Mouse (Mus musculus) cerebellum, adult 11-12 months (tissue): ENCODE measurements around the gene Dlx6.

Source experiments
- DNase-seq: peaks from one replicate; pipeline ENCODE4 v3.0.0; 2022

Gene Dlx6

GRCm38 (mm10) chr6:6863160-6863870 is at the start of gene Dlx6:
Dlx6 (plus strand) TSS chr6:6863334.
- no peak for DNase-seq

DNA sequence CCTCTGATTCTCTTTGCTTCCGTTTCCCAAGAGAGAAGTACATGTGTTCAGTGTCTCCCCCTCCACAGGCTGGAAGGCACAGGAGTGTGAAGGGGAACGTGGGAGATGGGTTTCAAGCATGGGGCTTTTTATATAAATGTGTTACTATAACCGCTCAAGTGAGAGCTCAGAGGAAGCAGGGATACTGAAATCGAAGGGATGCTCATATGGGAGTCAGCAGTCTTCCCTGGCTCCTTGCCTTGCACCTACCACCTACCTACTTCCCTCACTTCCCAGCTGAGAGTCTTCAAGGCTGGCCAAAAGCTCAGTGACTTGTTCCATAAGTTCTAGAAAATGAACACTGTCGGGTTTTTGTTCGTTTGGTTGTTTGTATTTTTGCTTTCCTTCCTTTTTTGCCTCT is 46.3 kb upstream of the Dlx6 start:
- DNase-seq = no peak

DNA sequence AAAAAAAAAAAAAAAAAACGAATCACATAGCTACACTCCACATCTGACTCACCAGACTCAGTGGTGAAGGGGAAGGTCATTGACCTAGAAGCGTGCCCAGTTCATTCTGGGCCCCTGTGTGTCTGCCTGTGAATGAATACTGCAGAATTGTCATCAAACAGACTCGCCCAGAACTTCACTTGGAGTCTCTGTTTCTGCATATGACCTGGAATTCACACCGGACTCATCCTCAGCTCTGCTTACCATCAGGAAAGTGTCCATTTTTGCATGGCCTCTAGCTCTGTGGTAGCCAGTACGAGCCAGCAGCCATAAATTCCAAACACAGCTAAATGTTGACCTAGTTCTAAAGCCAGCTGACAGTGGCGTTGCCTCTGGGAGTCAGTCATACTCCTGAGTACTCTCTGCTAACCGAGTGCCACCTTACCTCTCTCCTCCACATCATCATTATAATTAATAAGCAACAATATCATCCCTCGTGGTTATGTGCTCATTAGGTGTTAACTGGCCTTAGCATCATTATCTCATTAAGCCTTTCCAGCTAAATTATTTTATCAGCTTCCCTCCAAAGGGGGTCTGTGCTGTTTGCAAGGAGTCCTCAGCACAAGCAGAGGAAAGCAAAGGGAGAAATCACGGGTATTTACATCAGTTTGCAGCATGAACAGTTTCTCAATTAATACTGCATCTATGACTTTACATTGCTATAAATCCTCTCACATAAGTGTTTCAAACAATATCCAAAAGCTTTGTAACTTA is 44.9 kb upstream of the Dlx6 start:
- no peak for DNase-seq

GRCm38 (mm10) chr6:6819134-6819533 is 44.0 kb upstream of the Dlx6 start:
- DNase-seq = no peak

DNA sequence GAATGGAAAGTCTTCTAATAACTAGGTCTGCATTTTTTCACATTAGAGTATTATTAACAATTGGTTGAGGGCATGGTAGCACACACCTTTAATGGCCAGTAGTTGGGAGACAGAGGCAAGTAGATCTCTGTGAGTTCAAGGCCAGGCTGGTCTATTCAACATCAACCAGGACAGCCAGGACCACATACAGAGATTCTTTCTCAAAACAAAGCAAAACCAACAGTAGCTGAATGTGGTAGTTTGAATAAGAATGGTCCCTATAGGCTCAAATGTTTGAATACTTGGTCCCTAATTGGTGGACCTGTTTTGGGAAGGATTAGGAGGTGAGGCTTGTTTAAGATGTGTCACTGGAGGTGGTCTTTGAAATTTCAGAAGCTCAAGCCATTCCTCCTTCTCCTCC is 37.8 kb upstream of the Dlx6 start:
- no peak for DNase-seq

DNA sequence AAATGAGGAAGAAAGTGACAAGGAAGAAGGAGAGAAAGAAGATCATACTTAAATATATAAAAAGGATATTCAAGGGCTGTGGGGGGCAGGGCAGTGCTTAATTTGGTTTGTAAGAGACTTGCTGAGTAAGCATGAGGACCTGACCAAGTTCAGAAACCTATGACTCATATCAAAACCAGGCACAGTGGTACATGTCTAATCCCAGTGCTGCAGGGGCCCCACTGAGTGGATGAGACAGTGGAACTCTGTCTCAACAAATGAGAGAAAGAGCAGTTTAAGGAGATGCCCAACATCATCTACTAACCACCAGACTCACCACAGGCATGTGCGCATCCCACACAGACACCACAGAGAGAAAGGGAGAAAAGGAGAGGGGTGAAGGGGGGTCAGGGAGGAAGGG is 36.3 kb upstream of the Dlx6 start:
- no peak for DNase-seq

DNA sequence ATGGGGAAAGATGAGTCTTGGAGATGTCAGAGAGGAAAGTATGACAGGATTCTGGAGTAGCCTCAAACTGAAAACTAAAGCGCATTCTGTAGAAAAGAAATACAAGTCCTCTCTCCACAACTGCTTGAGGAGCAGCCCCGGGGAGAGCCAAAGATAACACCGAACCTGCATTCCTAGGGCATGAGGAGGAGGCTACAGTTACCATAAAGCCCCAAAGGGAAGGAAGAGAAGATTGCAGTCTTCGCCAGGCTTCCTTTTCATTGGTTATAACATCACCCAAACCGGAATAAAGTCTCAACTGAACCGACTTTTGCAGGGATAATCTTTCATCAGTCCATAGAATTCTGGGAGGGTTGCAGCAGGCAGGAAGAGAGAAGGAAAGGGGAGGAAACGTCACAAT is 32.7 kb upstream of the Dlx6 start:
- DNase-seq = no peak

DNA sequence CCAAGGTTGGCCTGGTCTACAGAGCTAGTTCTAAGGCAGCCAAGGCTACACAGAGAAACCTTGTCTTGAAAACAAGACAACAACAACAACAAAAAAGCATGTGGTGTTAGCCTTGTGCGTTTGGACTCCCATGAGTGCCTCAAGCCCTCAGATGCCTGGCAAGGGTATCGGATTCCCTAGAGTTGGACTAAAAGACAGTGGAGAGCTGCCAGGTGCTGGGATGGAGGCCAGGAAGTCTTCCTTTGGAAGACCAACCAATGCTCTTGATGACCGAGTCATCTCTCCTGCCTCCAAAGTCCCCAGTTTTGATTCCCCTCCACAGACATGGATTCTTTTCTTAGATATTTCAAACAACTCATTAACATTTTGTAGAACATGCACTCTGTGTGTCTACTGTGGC is 29.8 kb upstream of the Dlx6 start:
- DNase-seq = no peak

GRCm38 (mm10) chr6:6848541-6848940 is 14.6 kb upstream of the Dlx6 start:
- no peak for DNase-seq

GRCm38 (mm10) chr6:6849744-6850143 is 13.4 kb upstream of the Dlx6 start:
- DNase-seq = no peak

DNA sequence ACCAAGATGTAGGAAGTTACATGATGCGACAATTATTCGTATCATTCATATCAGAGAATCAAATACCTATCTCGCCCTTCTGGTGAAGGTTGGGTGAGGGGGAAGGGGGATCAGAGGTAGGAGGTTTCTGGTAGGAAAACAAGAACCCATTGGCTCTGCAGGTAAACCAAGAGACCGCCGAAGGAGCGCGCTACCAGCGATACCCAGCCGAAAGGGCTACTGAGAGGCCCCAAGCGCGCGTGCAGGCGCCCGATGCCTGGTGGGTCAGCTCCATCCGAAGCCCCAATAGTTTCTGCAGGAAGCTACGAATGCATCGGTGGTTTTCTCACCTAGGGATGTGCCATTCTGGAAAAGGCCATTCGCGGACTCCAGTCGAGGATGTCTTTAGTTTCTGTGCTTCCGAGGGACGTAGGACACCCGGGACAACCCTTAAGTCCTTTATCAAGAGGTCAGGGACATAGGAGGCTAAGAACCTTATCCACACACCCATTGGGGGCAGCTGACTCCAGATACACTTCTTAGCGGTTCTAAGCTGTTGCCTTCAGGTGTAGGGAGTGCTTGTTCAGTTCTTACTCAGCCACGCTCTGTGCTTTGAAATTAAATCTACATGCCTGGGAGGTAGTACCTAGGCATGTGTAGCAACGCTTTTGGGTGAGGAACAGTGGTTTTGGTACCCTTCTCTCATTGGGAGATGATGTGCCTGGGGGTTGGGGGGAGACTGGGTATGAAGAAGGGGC is 12.6 kb upstream of the Dlx6 start:
- DNase-seq = no peak

- DNase-seq = no peak
These were observed 12.0 kb upstream of the Dlx6 start for GRCm38 (mm10) chr6:6851166-6851565.

DNA sequence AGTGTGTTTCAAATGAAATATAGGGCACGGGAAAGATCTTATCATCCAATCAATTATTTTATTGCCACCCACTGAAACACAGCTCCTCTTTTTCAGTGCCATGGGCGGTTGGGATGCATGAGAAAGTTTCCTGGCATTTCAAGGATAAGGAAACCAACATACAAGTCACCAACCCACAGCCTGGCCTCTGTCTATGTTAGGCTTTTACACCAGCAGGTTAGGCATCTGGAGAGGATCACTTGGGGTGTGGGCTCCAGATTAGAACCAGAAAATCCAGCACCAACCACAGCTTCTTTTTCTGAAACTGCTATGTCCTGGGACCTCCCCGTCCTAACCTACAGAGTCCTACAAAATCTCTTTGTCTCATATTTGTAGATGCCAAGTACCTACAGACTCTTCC is 10.2 kb upstream of the Dlx6 start:
- DNase-seq = no peak

- no peak for DNase-seq
These were observed 9.0 kb upstream of the Dlx6 start for GRCm38 (mm10) chr6:6854176-6854575.

GRCm38 (mm10) chr6:6854902-6855745 is 8.0 kb upstream of the Dlx6 start:
- DNase-seq = no peak

GRCm38 (mm10) chr6:6855746-6856185 is 7.4 kb upstream of the Dlx6 start:
- no peak for DNase-seq

DNA sequence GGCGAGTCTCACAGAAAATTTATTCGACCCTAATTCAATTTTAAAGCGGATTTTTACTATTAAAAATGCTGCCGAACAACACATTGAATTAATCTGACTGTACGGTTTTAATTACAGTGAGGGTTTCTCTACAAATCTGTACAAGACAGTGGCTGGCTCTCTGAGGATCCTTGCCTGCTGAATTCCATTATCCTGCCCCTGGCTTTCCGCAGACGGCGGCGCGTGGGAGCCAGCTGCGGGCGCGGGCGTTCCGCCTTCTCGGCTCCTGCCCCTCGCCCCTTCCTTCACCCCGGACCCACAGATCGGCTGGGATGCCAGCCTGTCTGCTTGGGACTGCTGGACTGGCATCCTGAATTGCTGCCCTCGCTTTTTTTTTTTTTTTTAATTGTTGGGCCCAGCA is 6.8 kb upstream of the Dlx6 start:
- no peak for DNase-seq

GRCm38 (mm10) chr6:6856881-6857280 is 6.3 kb upstream of the Dlx6 start:
- no peak for DNase-seq

GRCm38 (mm10) chr6:6857766-6858165 is 5.4 kb upstream of the Dlx6 start:
- no peak for DNase-seq

GRCm38 (mm10) chr6:6858571-6858970 is 4.6 kb upstream of the Dlx6 start:
- DNase-seq = no peak

DNA sequence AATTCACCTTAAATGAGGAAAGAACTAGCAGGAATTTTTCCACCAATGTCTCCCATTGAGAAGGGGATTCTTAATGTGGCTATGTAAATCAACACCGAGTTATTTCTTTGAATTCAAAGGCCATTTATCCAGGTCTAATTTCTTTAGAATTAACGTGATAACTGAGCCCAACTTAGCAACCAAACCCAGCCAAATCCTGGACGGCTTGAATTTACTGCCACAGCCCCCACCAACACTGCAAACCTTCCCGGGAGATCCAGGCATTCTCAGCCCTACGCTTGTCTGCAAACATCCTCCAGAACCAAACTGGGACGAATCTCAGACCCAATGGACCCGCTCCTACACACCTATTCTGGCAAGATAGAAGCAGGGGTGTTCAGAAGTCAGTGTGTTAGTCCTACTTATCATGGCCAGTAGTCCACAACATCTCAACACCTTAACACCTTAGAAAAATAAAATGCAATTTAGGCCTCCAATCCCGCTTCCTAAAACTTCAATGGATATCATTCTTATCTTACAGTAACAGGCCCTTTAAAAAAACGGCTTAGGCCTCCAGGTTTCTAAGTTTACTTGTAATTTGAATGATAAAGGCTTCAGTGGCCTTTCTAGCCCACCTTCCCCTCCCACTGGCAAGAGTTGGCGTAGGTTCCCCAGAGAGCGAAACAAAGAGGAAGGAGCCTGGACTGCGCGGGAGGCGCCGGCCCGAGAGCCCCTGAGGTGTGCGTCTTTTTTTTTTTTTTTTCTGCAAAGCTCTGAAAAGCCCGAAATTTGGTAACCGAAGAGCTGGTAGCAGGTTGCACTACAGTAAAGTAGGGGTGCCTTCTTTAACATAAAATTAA is 3.8 kb upstream of the Dlx6 start:
- DNase-seq = no peak

GRCm38 (mm10) chr6:6859950-6860410 is 3.2 kb upstream of the Dlx6 start:
- DNase-seq = no peak
